Mouse (Mus musculus) heart, embryonic 14.5 days (tissue): ENCODE results near the gene Idua. TPM values are rescaled to one million over a fixed set of nuclear protein-coding genes. Genes with fewer than 3 reads are reported as not detected.

Experiments used
- ATAC-seq: fragments of 200-750 bp; cut with Nextera tagmentation; 2 replicates; pipeline ENCODE4 v1.8.0; 2017; ENCODE audit warnings: low read depth, moderate TSS enrichment; ENCODE audit not compliant: insufficient number of reproducible peaks, insufficient read depth, low FRiP score
- H3K27ac ChIP-seq, 2 experiments: fragments of 200-500 bp in 1 of 2; fragments of 300-500 bp in 1 of 2; sonication (generic) in 1 of 2; replicated peaks in 1 of 2; 2 replicates each; pipeline ENCODE4 v1.5.1; 2012 to 2014; ENCODE audit warnings: low read depth in 2 of 2, low read length in 2 of 2, control low read depth in 1 of 2, mild to moderate bottlenecking in 1 of 2, mixed read lengths in 1 of 2; ENCODE audit not compliant: control insufficient read depth in 1 of 2, insufficient read depth in 1 of 2
- H3K27me3 ChIP-seq: fragments of 300-500 bp; sonication (generic); 2 replicates; pipeline ENCODE4 v1.6.1; 2014; ENCODE audit warnings: mild to moderate bottlenecking, low read length, control low read depth; ENCODE audit not compliant: control insufficient read depth, insufficient read depth
- H3K36me3 ChIP-seq: fragments of 300-500 bp; sonication (generic); 2 replicates; pipeline ENCODE4 v1.6.1; 2014; ENCODE audit warnings: mild to moderate bottlenecking, control low read depth, low read length, mixed read lengths; ENCODE audit not compliant: control insufficient read depth, insufficient read depth
- H3K4me1 ChIP-seq, 2 experiments: fragments of 200-500 bp in 1 of 2; fragments of 300-500 bp in 1 of 2; sonication (generic) in 1 of 2; 2 replicates each; pipeline ENCODE4 v1.6.1; 2012 to 2014; ENCODE audit warnings: low read length in 2 of 2, control low read depth in 1 of 2, mixed read lengths in 1 of 2; ENCODE audit not compliant: control insufficient read depth in 2 of 2, insufficient read depth in 2 of 2
- H3K4me2 ChIP-seq: fragments of 300-500 bp; sonication (generic); 2 replicates; pipeline ENCODE4 v1.6.1; 2014; ENCODE audit warnings: mild to moderate bottlenecking, low read length
- H3K4me3 ChIP-seq, 2 experiments: fragments of 200-500 bp in 1 of 2; fragments of 300-500 bp in 1 of 2; sonication (generic) in 1 of 2; 2 replicates each; pipeline ENCODE4 v1.5.1; 2012 to 2014; ENCODE audit warnings: low read length in 2 of 2, mild to moderate bottlenecking in 2 of 2, control low read depth in 1 of 2, low read depth in 1 of 2, moderate library complexity in 1 of 2; ENCODE audit not compliant: control insufficient read depth in 1 of 2, insufficient read depth in 1 of 2
- H3K9ac ChIP-seq: fragments of 300-500 bp; sonication (generic); 2 replicates; pipeline ENCODE4 v1.6.1; 2014; ENCODE audit warnings: mild to moderate bottlenecking, low read length
- H3K9me3 ChIP-seq: fragments of 300-500 bp; sonication (generic); 2 replicates; pipeline ENCODE4 v1.6.1; 2016; ENCODE audit warnings: low read length, control low read depth; ENCODE audit not compliant: control insufficient read depth
- WGBS: fragments of 180-500 bp; shearing (Covaris S2); extraction: QIAGEN DNeasy Blood & Tissue Kit; methylation state at CpG from one replicate; pipeline ENCODE4 v1.1.7; 2014; 5-methylcytosine and 5-hydroxymethylcytosine counted together
- polyA plus RNA-seq: library from polyadenylated mRNA; unstranded; fragments of >200 nt; fragmentation: Nextera tagmentation; extraction: Ambion mirVana; gene quantifications from 2 replicates; pipeline ENCODE4 v1.2.1, GENCODE M21; 2014

Gene Idua
- polyA plus RNA-seq: 14.5 and 14.9 TPM in 2 replicates

- H3K36me3 ChIP-seq: peaks cover 27% of the 10 kb centered on the region
- 12% methylated on average over 24 of the region's 24 CpGs for WGBS
- 0 out of 2 replicates have a peak, but pooled peaks cover 7% of the 10 kb centered on the region for H3K27me3 ChIP-seq
- peak within 1 kb of the TSS in 1 of 2 experiments; percentile 10; a peak in 1 of 4 replicates for H3K27ac ChIP-seq
- H3K4me3 ChIP-seq: peak within 1 kb of the TSS; percentile 61 to 89
- peak within 1 kb of the TSS; percentile 93 for H3K4me2 ChIP-seq
- H3K9ac ChIP-seq: peak within 1 kb of the TSS; percentile 96
- peak; percentile 4; the same call in 1 of the 2 replicates for ATAC-seq
- peaks cover 0 to 9% of the 10 kb centered on the region in 2 experiments; a peak in 2 of 4 replicates for H3K4me1 ChIP-seq
- no peaks in the 10 kb centered on the region for H3K9me3 ChIP-seq
Measured at GRCm38 (mm10) chr5:108659698-108660631, at the start of gene Idua. Gene Idua, plus strand, starts transcription at chr5:108660331.

- Histone ChIP-seq H3K27ac (no peak overlapping the region), H3K9me3 (no peaks in the 10 kb centered on the region), H3K4me3 (no peak overlapping the region), H3K4me1 (no peaks in the 10 kb centered on the region), H3K27me3 (no peaks in the 10 kb centered on the region), H3K9ac (no peak overlapping the region), H3K4me2 (no peak overlapping the region), H3K36me3 (peaks cover 99% of the 10 kb centered on the region)
- WGBS: 91% methylated on average over 1 of the region's 1 CpGs
- no peak for ATAC-seq
Measured at GRCm38 (mm10) chr5:108610426-108610825, 49.7 kb upstream of the Idua start.

- Histone ChIP-seq H3K27me3 (no peaks in the 10 kb centered on the region), H3K4me1 (peaks cover 0 to 8% of the 10 kb centered on the region in 2 experiments; a peak in 2 of 4 replicates), H3K36me3 (peaks cover 68% of the 10 kb centered on the region), H3K27ac (0 out of 4 replicates have a peak overlapping the region, but pooled peaks of 1 of the 2 experiments have one; percentile 45), H3K9ac (no peak overlapping the region), H3K4me2 (no peak overlapping the region), H3K4me3 (no peak overlapping the region), H3K9me3 (no peaks in the 10 kb centered on the region)
- whole genome bisulfite sequencing: 40% methylated on average over 2 of the region's 2 CpGs
- no peak for ATAC-seq
Measured at GRCm38 (mm10) chr5:108621870-108622269, 38.3 kb upstream of the Idua start.

GRCm38 (mm10) chr5:108626050-108626660, 34.0 kb upstream of the Idua start:
- Histone ChIP-seq H3K27me3 (no peaks in the 10 kb centered on the region), H3K4me3 (no peak overlapping the region), H3K9ac (no peak overlapping the region), H3K36me3 (peaks cover 34% of the 10 kb centered on the region), H3K9me3 (no peaks in the 10 kb centered on the region), H3K27ac (no peak overlapping the region), H3K4me2 (no peak overlapping the region), H3K4me1 (peaks cover 4 to 25% of the 10 kb centered on the region in 2 experiments; a peak in 3 of 4 replicates)
- WGBS: 77% methylated on average over 4 of the region's 4 CpGs
- no peak for ATAC-seq

GRCm38 (mm10) chr5:108628891-108629633, 31.1 kb upstream of the Idua start:
- H3K4me2 ChIP-seq: peak overlapping the region; percentile 95
- H3K9me3 ChIP-seq: no peaks in the 10 kb centered on the region
- H3K9ac ChIP-seq: peak overlapping the region; percentile 96
- no peaks in the 10 kb centered on the region for H3K27me3 ChIP-seq
- WGBS: 2% methylated on average over 32 of the region's 32 CpGs
- H3K27ac ChIP-seq: peak overlapping the region; percentile 68 to 89
- peak; percentile 81 for ATAC-seq
- H3K4me1 ChIP-seq: peaks cover 4 to 17% of the 10 kb centered on the region in 2 experiments; a peak in 3 of 4 replicates
- H3K36me3 ChIP-seq: peaks cover 9% of the 10 kb centered on the region
- H3K4me3 ChIP-seq: peak overlapping the region; percentile 72 to 93

- Histone ChIP-seq H3K9ac (peak within 1 kb of the TSS; percentile 96), H3K27ac (peak within 1 kb of the TSS; percentile 68 to 89), H3K4me1 (peaks cover 4 to 17% of the 10 kb centered on the region in 2 experiments; a peak in 3 of 4 replicates), H3K36me3 (0 out of 2 replicates have a peak, but pooled peaks cover 2% of the 10 kb centered on the region), H3K9me3 (no peaks in the 10 kb centered on the region), H3K4me3 (peak within 1 kb of the TSS; percentile 72 to 93), H3K4me2 (peak within 1 kb of the TSS; percentile 95), H3K27me3 (no peaks in the 10 kb centered on the region)
- under 1% methylated on average over 58 of the region's 58 CpGs for WGBS
- ATAC-seq: peak; percentile 94
Measured at GRCm38 (mm10) chr5:108629634-108630483, 30.3 kb upstream of the Idua start, which contains the start of the genes Gak and Tmem175. Gene Gak, minus strand, starts transcription at chr5:108629755. Gene Tmem175, plus strand, starts transcription at chr5:108629770.
